Mouse (Mus musculus) forelimb bud, embryonic 11.5 days (tissue): ENCODE results near the gene Syngr4.
A peak's percentile ranks its signal among the peaks of the same experiment; 100 is the strongest.

ENCODE experiments used
- DNase-seq: peaks from one replicate; pipeline ENCODE4 v3.0.0-alpha.2; 2012; ENCODE audit warnings: low read depth, low spot score

The Syngr4 gene

DNA sequence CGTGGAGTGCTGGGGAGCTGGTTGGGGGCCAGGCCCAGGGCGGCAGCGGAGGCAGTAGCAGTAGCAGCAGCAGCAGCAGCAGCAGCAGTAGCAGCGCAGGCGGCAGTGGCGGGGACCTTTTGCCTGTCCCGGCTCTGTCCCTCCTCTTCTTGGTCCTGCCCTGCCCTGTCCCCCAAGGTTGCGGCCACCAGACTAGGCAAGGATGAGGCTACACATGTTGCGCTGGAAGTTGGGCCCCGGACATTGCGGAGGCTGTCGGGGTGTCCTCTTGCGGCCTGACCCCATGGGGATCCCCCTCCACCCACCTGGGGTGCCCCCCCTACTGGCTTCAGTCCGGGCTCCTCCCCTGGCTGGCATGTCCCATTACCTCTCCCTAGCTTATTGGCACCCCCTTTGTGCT lies 26.7 kb downstream of the Syngr4 start:
- no peak for DNase-seq

DNA sequence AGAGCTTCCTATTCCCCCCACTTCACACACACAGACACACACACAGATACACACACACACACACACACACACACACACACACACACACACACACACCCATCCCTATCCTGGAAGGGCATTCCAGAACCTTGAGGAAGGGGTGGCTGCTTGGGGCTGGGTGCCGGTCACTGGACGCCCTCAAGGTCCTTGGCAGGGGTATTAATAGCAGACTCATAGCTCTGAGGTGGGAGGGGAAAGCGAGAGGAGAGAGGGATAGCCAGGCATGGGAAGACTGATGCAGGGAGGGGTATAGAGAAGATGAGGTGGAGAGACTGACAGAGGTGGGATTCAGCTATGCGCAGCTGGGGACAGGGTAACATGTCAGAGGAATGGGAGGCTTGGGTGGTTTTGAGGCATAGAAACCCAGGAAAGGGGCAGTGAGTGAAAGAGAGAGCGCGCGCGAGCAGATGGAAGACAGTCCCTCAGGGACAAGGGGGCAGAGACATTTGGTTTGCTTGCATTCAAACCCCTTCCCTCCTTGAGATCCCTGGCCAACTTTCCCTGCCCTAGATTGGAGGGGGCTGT lies 27.3 kb downstream of the Syngr4 start:
- DNase-seq = no peak

DNA sequence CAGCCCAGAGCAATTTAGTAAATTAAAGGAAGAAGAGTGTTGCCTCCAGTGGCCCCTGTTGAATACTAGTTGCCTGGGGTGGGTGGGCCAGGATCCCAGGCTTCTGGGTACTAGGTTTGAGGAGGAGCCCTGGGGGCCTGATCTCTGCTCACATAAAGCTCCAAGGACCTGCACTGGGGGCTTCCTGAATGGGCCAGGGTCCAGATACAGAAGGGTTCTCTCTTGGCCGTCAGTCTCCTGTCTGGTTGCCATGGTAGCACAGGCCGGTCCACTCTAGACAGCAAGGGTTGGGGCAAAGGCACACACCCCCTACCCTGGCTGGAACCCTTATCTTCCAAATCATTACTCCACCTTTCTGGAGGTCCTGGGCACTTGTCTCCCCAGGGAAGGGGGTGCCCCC lies 28.6 kb downstream of the Syngr4 start:
- DNase-seq = no peak

DNA sequence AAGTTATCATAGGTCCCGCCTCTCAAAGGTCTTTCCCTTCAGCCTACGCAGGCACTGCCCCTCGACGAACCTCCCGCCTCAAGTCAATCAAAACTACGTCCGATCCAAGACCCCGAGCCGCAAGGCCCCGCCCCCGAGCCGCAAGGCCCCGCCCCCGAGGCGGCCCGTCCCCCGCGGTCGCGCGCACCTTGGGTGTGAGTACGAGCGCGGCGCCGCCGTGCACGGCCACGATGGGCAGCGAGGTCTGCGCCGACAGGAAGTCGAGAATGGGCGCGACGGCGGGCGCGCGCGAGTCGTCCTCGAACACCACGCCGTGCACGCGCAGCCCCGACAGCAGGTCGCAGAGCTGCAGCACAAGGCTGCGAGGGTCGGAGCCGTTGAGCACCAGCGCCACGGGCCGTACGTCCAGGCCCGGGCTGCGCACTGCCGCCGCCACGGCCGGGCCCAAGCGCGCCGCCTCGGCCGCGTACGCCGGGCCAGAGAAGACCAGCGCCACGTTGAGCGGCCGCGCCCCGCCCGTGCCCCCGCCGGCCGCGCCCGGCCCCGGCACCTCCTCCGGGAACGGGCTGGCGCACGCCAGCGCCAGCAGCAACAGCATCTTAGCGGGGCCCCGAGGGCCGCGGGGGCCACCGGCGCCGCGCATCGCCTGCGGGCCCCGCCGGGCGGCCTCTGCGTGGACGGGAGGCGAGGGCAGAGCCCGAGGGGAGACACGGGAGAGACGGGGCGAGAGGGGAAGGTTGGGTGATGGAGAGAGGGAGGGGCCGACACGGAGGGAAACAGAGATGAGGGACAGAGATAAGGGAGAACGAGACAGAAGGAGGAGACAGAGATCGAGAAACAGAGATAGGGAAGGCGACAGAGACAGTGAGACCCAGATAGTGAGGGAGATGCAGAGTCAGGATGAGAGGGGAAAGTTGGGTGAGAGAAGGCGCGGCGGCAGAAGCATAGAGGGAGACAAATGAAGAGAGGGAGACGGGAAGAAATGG lies 30.3 kb downstream of the Syngr4 start:
- DNase-seq = peak; percentile 91

DNA sequence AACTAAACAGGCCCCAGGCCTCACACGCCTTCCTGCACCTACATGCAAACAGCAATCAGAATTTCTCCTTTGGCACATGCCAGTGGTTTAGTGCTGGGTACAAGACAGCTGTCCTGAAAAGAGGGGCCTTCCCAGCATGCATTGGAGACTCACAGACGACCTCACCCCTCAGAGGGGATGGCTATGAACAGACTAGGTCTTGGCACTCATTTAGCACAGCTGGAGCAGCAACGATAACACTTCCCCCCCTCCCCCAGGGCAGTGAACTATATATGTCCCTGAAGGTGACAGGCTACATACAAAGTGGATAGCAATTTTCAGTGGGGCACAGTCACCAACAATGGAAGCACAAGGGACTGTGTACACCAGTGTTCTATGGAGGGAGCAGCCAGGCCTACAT lies 32.1 kb downstream of the Syngr4 start:
- no peak for DNase-seq

DNA sequence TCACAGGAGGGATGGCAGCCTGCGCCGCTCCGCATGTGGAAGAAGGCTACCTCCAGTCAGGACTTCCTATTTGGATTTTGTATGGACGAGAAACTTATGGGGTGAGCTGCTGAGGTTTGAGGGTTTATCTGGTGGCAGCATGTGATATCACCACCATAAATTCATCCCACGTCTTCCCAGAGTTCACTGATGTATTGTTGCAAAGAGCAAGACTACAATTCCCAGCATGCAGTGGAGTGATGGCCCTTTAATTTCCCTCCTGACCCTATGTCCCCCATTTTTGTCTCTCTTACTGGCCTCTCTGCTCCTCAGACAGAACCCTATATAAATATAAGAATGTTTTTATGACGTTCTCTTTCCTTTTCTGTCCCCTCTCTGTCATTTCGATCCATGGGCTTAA lies 33.7 kb downstream of the Syngr4 start:
- no peak for DNase-seq

DNA sequence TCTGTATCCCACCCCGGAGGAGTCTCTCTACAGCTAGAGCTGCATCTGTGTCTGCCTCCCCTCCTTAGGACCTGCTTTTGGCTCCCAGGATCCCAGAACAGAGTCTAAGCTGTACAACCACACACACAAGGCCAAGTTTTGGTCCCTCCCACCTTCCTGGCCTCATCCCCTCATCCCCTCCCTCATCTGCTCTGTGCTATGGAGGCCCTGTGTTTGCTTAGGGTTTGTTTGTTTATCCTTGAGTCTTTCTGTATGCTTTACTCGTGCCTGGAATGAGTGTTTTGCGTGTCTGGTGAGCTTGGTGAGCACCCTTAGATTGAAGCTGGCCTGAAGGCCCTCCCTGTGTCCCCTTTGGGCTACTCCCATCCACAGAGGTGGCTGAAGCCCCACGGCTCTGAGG lies 37.5 kb downstream of the Syngr4 start:
- DNase-seq = no peak

DNA sequence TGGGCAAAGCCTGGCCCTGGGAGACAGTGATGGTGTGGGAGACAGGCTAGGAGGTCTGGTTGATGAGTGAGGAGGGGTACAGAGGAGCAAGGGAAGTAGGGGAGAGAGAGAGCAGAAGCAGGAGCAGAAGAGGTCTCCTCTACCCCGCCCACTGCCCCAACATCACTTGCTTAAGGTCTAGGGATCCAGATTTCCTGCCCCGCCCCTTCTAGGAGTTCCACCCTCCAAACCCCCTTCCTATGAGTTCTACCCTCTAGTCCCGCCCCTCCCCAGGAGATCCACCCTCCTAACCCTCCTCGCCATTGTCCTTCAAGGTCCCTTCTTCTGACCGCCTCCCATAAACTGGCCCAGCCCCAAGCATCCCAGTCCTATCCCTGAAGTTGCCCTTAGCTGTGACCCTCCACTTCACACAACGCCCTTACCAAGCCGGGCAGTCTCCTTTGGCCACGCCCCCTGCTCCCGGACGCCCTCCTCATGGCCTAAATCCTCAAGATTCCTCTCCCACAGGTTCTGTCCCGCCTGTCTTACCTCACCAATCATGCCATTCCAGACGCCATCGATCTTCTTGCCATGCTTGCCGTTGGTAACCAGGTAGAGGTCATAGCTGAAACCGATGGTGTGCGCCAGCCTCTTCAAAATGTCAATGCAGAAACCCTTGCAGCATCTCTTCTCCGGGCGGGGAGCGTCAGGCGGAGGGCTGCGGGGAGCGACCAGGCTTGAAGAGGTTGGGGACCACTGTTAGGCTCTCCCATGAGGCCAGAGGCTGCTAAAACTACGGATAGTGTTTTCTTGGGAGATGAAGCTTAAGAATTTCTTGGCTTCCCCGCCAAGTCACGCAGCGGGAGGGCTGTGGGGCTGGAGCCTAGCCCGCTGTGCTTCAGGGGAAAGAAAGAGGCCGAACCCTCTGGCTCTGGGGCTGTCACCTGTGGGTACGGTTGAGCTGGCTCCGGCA lies 39.3 kb downstream of the Syngr4 start:
- peak; percentile 27 for DNase-seq

DNA sequence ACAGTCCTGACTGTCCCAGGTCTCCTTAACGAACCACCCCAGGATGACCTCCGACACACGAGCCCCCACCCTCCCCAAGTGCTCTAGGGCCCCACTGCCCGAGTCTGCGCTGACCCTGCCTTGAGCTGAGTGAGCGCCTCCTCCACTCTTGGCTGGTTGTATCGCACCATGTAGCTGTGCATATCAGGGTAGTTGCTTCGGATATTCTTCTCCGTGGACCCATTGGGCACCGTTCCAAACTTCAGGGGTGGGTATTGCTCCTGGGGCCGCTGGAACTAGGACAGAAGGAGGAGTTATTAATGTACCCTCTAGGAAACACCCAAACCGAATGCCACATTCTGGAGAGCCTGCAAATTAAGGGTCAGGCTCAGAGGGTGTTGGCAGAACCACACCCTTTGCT lies 43.4 kb downstream of the Syngr4 start:
- no peak for DNase-seq

DNA sequence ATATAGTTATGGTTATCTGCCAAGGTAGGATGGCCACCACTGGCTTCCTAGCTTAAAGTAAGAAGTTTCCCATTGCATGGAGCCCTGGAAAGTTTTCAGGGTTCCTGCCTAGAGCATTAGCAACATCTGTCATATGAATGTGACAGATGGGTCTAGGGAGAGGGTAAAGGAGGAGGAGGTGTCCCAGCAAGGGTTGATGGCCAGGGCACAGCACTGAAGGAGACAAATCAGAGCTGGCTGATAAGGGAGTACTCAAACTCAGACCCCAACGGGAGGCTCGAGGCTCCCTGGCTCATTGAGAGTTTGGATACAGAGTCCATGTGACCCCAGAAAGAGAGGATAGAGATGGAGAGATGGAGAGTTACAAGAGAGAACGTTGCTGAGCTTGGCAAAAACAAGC lies 45.9 kb downstream of the Syngr4 start:
- no peak for DNase-seq

DNA sequence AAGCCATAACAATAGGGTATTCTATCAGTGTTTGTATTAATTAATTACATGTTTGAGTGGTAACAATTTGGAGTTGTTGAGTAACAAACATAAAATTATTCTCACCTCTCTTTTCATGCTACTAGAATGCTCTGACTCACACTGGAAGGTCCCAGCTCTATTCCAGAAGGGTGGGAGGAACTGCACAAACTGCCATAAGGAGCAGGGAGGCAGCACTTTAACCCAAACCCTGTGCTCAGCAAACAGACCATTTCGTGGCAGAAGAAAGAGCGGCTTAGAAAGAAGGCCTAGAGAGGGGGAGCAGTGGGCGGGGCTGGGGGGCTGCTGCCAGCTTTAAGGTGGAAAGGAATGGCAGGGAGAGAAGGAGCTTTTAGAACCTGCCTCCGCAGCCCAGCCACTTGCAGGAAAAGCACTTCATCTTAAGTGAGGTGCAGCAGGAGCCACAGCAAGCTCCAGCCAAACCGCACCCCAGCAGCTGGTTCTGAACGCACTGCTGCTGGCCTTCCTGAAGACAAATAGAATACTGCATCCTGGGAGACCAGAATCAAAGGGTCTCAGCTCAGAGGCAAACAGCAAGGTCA lies 48.0 kb downstream of the Syngr4 start:
- DNase-seq = no peak

DNA sequence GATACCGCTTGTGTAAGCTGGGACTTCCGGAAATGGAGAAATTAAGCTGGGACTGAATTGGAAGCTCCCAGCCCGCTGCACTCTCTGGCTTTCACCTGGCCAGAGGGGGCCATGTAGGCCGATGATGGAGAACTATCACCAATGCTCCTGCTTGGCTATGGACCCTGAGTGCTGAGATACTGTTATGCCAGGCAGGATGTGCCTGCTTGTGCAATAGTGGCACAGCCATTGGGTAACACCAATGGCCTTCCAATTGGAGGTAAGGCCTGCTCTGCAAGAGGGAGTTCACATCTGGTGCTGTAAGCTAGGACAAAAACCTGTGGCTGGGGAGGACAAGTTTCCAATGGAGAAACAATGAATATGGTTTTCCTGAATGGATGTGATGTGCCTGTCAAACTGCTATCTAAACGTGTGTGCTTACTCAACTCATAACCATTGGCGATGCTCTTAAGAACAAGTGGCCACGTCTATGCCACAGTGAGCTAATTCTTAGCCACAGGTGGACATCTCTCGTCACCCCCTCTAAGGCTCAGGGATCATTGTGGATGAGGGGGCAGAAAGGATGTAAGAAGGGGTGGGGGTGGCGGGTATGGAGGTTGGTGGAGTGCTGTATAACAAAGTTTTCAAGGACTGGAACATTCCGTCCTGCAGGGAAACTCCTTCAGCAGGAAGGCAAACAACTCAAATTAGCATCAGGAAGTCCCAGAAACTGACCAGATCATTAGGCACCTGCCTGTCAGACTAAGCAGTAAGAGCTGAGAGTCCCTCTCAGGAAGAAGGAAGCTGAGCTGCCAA lies 53.4 kb downstream of the Syngr4 start:
- no peak for DNase-seq
